Mouse (Mus musculus) cerebellum, adult 9-11 months (tissue): ENCODE data around the gene Dcaf4.

Source experiments
- DNase-seq: peaks from one replicate; pipeline ENCODE4 v3.0.0; 2022

Gene Dcaf4

DNA sequence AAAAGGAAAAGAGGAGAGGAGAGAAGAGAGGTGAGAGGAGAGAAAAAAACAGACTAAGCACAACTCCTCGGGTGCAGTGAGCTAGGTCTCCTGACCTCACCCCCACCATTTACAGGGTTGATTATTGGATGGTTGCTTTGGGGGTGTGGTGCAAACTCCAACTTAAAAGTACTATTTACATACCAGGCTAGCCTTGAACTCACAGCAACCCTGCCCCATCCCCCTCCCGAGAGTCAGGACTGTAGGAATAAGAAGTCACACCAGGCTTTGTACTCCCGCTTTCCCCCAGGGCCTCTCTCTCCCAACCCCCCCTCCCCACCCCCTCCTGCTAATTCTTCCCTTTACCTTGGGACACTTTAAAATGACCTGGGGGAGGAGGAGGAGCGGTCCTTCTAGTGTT is 23.9 kb upstream of the Dcaf4 start:
- DNase-seq: no peak

DNA sequence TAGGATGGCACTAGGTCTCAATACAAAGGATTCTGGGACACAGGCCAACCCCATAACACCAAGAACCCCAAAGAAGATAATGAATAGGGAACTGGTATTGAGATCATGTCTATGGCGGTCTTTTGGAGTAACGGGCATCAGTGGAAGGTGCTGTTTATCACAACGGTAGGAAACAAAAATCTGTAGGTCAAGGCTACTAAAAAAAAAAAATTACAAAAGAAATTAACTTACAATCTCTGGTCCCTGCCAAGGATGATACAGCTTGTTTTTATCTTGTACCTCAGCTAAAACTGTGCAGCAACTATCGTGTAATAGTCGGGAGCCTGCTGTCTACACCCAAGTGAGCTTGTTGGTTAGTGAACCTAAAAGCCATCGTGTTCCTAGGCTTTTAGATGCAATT is 23.5 kb upstream of the Dcaf4 start:
- no peak for DNase-seq

DNA sequence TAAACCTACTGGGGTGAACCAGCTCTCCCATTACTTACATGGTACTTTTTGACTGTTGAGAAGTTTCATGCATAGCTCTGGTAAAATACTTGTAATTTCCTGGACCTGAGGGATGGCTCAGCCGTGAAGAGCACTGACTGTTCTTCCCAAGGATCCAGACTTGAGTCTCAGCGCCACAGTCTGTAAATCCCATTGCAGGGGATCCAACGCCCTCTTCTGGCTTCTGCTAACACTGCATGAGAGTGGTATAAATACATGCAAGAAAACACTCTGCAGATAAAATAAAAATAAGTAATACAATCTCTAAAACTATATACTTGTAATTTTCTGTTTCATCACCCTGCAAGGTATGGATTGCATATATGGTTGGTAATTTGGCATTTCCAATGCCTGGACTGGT is 22.3 kb upstream of the Dcaf4 start:
- DNase-seq: no peak

GRCm38 (mm10) chr12:83499256-83499655 is 21.0 kb upstream of the Dcaf4 start:
- no peak for DNase-seq

DNA sequence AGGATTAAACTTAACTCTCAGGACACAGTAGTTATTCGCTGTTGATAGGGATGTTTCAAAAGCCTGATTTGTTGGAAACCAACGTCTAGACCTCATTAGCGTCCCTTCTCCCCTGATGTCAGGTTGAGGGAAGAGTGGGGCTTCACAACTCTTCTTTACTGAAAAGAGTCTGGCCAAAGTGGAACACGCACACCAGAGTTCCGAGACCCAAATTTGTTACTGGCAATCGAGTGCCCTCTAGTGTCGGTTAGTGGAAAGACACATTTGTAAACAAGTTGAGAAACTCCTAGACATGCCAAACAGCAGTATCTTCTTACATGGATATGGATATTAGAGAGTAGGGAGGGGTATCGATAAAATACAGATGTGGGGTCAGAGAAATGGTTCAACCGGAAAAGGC is 18.1 kb upstream of the Dcaf4 start:
- peak; percentile 66 for DNase-seq

GRCm38 (mm10) chr12:83506543-83506942 is 13.7 kb upstream of the Dcaf4 start:
- no peak for DNase-seq

- DNase-seq: no peak
These were observed 9.7 kb upstream of the Dcaf4 start for GRCm38 (mm10) chr12:83510586-83510985.

DNA sequence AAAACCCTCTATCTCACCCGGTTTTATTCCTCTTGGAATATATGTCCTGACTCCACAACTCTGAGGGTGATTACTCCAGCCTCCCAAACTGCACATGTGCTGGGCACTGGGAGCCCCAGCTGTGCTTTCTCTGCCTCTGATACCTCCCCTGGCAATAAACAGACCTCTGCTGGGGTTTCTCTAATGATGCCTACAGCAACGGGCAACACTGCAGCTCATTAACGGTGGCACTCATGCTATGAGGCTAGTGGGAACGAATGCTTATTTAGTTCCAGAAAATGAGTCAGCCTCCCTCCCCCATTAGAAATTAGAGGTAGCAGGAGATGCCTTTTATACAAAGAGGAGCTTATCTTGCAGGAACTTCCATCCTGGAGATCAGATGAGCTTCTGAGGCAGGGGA is 7.5 kb upstream of the Dcaf4 start:
- DNase-seq: no peak

GRCm38 (mm10) chr12:83513185-83513584 is 7.1 kb upstream of the Dcaf4 start:
- DNase-seq: no peak

- DNase-seq: no peak
These were observed 6.0 kb upstream of the Dcaf4 start for GRCm38 (mm10) chr12:83514216-83514615.

GRCm38 (mm10) chr12:83517580-83517979 is 2.7 kb upstream of the Dcaf4 start:
- no peak for DNase-seq

GRCm38 (mm10) chr12:83521083-83521482 is 817 bp downstream of the Dcaf4 start:
- DNase-seq: no peak

GRCm38 (mm10) chr12:83523056-83523455 is 2.8 kb downstream of the Dcaf4 start:
- no peak for DNase-seq

- DNase-seq: no peak
These were observed 3.6 kb downstream of the Dcaf4 start for GRCm38 (mm10) chr12:83523892-83524291.

GRCm38 (mm10) chr12:83524329-83524728 is 4.1 kb downstream of the Dcaf4 start:
- peak; percentile 59 for DNase-seq

DNA sequence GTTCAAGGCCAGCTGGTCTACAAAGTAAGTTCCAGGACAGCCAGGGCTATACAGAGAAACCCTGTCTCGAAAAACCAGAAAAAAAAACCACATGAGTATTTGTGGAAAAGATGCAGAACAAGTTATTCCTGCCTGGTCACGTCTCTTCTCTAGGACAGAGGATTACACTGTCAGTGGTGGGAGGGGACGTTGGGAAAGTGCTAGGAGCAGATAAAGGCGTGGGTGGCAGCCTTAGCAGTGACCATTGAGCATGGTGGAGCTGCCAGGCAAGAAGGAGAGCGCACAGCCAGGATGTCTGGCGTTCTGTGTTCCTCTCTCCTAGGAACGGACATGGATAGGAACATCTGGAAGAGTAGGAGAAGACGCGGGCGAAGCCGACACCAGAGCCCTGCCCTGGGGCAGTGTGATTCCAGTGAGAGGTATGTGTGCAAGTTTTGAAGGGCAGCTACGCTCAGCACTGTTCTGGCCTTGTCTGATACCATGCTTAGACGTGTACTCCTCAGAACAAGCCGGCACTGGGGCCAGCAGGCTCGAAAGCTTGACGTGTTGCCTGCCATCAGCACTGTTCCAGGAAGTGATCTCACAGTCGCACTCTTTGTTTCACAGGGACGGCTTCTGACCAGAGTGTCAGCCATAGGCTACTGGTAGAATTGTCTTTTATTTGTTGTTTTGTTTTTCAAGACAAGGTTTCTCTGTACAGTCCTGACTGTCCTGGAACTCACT is 5.7 kb downstream of the Dcaf4 start:
- DNase-seq: no peak

DNA sequence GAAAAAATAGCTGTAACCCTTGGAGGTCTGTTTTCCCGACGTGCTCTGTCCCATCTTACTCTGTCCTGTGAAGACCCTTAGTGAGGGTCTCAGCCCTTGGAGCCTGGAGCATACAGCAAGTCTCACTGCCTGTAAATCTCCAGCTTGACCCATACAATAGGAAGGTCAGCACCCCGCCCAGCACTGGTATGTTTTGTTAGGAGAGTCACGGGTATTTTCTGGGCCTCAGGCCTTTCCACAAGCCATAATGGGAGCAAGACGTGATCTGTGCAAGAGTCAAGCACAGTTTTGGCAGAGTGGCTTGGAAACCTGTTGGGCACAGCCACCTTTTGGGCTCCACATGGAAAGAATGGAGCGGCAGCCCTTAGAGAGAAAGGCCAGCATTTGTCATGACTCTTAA is 7.5 kb downstream of the Dcaf4 start:
- DNase-seq: no peak

DNA sequence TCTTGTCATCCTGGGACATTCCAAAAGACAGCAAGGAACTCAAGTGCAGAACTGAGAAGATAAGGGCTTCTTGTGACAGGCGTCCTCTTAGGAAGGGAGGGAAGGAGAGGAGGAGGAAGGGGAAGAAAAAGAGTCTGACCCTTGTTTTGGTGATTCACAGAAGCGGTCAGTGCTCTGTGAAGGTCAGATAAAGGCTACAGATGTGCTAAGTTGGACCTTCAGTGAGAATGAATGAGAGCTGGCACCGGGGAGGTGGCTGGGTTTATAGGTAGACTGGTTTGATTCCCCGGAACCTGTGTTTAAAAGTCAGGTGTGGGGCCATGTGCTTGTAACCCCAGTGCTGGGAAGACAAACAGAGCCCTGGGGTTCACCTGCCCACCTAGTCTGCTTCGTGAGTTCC is 8.4 kb downstream of the Dcaf4 start:
- no peak for DNase-seq

DNA sequence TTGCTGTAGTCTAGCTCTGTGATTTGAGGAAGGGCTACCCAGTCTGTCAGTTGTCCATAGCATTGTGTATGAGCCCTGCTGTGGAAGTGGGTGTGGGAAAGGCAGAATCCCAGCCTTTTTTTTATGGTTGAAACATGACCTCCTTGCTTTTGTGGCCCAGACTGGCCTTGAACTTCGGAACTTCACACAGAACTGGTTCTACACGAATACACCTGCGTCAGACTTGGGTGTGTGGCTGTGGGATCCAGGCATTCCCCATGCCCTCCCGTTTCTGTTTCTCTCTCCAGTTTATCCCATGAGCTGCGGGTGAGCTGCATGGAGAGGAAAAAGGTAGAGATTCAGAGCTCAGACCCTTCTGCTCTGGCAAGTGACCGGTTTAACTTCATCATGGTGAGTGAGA is 11.7 kb downstream of the Dcaf4 start:
- DNase-seq: no peak

- DNase-seq: no peak
These were observed 12.7 kb downstream of the Dcaf4 start for GRCm38 (mm10) chr12:83532966-83533365.

- no peak for DNase-seq
These were observed 13.9 kb downstream of the Dcaf4 start for GRCm38 (mm10) chr12:83534190-83534589.

GRCm38 (mm10) chr12:83535428-83535827 is 15.2 kb downstream of the Dcaf4 start:
- no peak for DNase-seq

DNA sequence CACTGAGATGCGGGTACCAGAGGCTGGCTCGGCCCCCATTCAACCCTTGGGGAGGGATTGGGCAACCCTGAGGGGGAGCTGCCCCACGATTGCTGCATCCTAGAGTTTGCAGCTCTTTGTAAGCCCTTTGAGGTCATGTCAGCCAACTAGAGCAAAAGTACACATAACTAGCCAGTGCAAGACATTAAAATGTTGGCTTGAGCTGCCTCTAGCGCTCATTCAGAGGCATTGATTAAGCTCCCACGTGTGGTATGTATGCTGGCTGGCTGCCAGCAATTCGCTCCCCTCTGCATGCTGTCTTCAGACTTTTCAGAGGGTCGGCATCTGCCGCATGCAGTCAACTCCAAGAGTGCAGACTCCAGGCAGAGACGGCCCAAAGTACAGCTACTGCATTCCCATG is 15.8 kb downstream of the Dcaf4 start:
- no peak for DNase-seq

- no peak for DNase-seq
These were observed 23.7 kb downstream of the Dcaf4 start for GRCm38 (mm10) chr12:83543997-83544396.

DNA sequence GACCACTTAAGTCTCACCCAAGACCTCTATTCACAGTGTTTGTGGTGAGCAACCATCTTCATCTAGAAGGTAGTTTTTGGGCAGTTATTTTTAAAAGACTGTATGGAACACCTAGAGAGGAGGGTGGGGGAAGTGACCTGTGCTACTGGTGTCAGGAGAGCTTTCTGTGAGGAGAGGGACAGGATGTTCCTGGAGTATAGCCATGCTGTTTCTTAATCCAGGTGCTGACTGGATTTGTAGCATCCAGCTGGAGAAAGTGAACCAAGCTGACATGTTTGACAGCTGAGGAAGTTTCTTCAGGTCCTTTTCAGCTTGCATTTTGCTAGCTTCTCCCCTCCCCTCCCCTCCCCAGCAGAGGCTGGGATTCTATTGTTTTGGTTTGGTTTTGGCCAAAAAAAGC is 24.5 kb downstream of the Dcaf4 start:
- no peak for DNase-seq
